In the genomic region with DNA sequence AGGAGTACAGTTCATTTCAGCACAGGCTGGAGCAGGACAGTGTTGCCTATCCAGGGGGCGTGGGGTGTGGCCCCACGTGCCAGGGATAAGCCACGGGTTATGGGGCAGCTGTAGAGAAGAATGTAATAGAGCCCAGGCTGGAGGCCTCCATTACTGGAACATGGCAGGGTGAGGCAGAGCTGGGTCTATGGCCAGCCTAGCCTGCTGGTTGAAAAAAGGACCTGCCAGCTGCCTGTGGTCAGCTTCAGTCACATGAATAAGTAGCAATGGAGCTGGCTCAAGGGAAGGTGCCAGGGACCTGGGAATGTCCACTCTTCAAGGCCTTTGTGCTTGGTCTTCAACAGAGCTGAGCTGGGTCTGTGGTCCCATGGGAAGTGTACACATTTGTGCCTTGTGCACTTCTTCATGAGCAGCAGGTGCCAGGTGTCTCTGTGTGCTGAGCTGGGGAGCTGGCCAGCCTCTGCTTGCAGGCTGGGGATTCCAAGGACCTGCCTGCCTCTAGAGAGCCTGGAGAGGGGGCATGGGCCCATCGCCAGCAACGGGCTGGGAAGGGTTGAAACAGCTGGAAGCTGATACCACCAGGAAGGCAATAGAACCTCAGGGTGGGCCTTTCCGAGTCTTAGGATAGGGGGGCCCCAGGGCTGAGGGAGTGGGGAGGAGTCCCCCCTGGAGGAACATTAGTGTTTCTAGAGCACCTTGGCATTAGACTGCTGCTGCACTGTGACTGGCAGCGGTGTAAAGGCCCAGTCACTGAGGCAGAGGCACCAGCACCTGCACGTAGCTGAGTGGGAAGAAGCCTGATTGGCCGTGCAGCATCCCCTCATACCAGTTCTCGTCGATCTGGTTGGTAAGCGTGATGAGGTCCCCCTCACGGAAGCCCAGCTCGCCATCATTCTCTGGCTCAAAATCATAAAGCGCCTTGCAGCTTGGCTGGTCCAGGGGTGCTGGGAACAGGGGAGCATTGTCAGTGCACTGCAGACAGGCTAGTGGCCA, we compare ENCODE assay signal across 20 mouse cellular contexts. TPM values are rescaled to one million over a fixed set of nuclear protein-coding genes. Genes with fewer than 3 reads are reported as not detected.
DNase-seq lines count a peak whose midpoint lies in the region; ATAC-seq lines count a peak whose summit lies in the region.
"Had no signal": no experiment of that assay in that cellular context is flagged by ENCODE, and none has a peak within 500 bp of the region (broad histone marks: within the 10 kb centered on the region; RNA-seq: fewer than 3 reads in every experiment).

No protein-coding gene starts in this region.

- peak overlapping the region; percentile 51 for H3K27ac ChIP-seq in midbrain, embryonic 15.5 days
- no peak overlapping the region for H3K27ac ChIP-seq in midbrain, embryonic 11.5 days (ENCODE audit: low read depth, low read length)
- H3K27ac ChIP-seq in kidney, embryonic 16.5 days (ENCODE audit: low read length), result no peak overlapping the region
- H3K27ac ChIP-seq: heart, embryonic 10.5 days; intestine, embryonic 15.5 days; kidney, embryonic 15.5 days; limb, embryonic 12.5 days; liver, embryonic 15.5 days; macrophage had no signal

- H3K9me3 ChIP-seq in midbrain, embryonic 15.5 days, result no peaks in the 10 kb centered on the region
- H3K9me3 ChIP-seq in midbrain, embryonic 11.5 days (ENCODE audit: control insufficient read depth, low read length), result no peaks in the 10 kb centered on the region
- no peaks in the 10 kb centered on the region for H3K9me3 ChIP-seq in kidney, embryonic 16.5 days (ENCODE audit: low read length)
- H3K9me3 ChIP-seq: heart, embryonic 10.5 days; intestine, embryonic 15.5 days; kidney, embryonic 15.5 days; limb, embryonic 12.5 days; liver, embryonic 15.5 days had no signal

- peaks cover 9% of the 10 kb centered on the region for H3K4me1 ChIP-seq in midbrain, embryonic 15.5 days
- no peaks in the 10 kb centered on the region for H3K4me1 ChIP-seq in midbrain, embryonic 11.5 days (ENCODE audit: control insufficient read depth, insufficient read depth, low read length)
- no peaks in the 10 kb centered on the region for H3K4me1 ChIP-seq in kidney, embryonic 16.5 days (ENCODE audit: insufficient read depth, low read length)
- H3K4me1 ChIP-seq: intestine, embryonic 15.5 days; limb, embryonic 12.5 days had no signal

- no peak for ATAC-seq in midbrain, embryonic 15.5 days (replicated peaks)
- no peak for ATAC-seq in midbrain, embryonic 11.5 days (ENCODE audit: low FRiP score)
- ATAC-seq in kidney, embryonic 16.5 days (ENCODE audit: low FRiP score, low TSS enrichment), result no peak
- no peak for ATAC-seq in erythroid progenitor cell, adult 5-6 weeks (replicated peaks; ENCODE audit: low FRiP score, poor library complexity, severe bottlenecking)
- ATAC-seq: activated CD4-positive, CD25-positive, alpha-beta regulatory T cell, adult 4 months; forebrain, postnatal 0 days had no signal

- H3K9ac ChIP-seq in midbrain, embryonic 15.5 days, result no peak overlapping the region
- no peak overlapping the region for H3K9ac ChIP-seq in midbrain, embryonic 11.5 days (ENCODE audit: low read length)
- no peak overlapping the region for H3K9ac ChIP-seq in kidney, embryonic 16.5 days (replicated peaks; ENCODE audit: low read length)
- H3K9ac ChIP-seq: forebrain, postnatal 0 days; intestine, embryonic 15.5 days; kidney, embryonic 15.5 days; limb, embryonic 12.5 days; liver, embryonic 15.5 days had no signal

- intact Hi-C loops in gastrocnemius, postnatal 14 days (cut with DNase I; ENCODE audit: low total_unique reads), result no loop called here

- H3K36me3 ChIP-seq in midbrain, embryonic 15.5 days (replicated peaks), result peaks cover 47% of the 10 kb centered on the region
- H3K36me3 ChIP-seq in midbrain, embryonic 11.5 days (ENCODE audit: control insufficient read depth, insufficient read depth, low read length), result peaks cover 26% of the 10 kb centered on the region
- H3K36me3 ChIP-seq in kidney, embryonic 16.5 days (ENCODE audit: insufficient read depth, low read length), result peaks cover 75% of the 10 kb centered on the region

- no peaks in the 10 kb centered on the region for H3K27me3 ChIP-seq in midbrain, embryonic 15.5 days (replicated peaks)
- H3K27me3 ChIP-seq in midbrain, embryonic 11.5 days (ENCODE audit: control insufficient read depth, insufficient read depth, low read length), result no peaks in the 10 kb centered on the region
- no peaks in the 10 kb centered on the region for H3K27me3 ChIP-seq in kidney, embryonic 16.5 days (ENCODE audit: insufficient read depth, low read length)
- H3K27me3 ChIP-seq: intestine, embryonic 15.5 days; kidney, embryonic 15.5 days; limb, embryonic 12.5 days; liver, embryonic 15.5 days had no signal

- peak; percentile 39 for DNase-seq in adrenal gland, adult 2 months
- DNase-seq in adrenal gland, adult 18-20 months (ENCODE audit: low spot score in 2 of 2), result no peak
- DNase-seq in gastrocnemius, postnatal 14 days, result peak; percentile 13
- DNase-seq in gastrocnemius, postnatal 4 days (ENCODE audit: low spot score in 2 of 2), result no peak
- DNase-seq in midbrain, embryonic 11.5 days (ENCODE audit: low spot score, missing footprints), result no peak
- DNase-seq: forebrain, postnatal 0 days; gastrocnemius, postnatal 25 days; heart, postnatal 14 days; thymus, adult 18-20 months had no signal

- H3K4me2 ChIP-seq in midbrain, embryonic 15.5 days, result no peak overlapping the region
- no peak overlapping the region for H3K4me2 ChIP-seq in midbrain, embryonic 11.5 days
- no peak overlapping the region for H3K4me2 ChIP-seq in kidney, embryonic 16.5 days (replicated peaks; ENCODE audit: low read depth, low read length)
- H3K4me2 ChIP-seq: intestine, embryonic 15.5 days; kidney, embryonic 15.5 days; limb, embryonic 12.5 days; liver, embryonic 15.5 days had no signal

- no peak overlapping the region for H3K4me3 ChIP-seq in midbrain, embryonic 15.5 days
- no peak overlapping the region for H3K4me3 ChIP-seq in midbrain, embryonic 11.5 days (ENCODE audit: low read depth, low read length)
- no peak overlapping the region for H3K4me3 ChIP-seq in kidney, embryonic 16.5 days (ENCODE audit: low read length)
- H3K4me3 ChIP-seq: heart, embryonic 10.5 days; intestine, embryonic 15.5 days; kidney, embryonic 15.5 days; left cerebral cortex, adult 2 months; limb, embryonic 12.5 days; liver, embryonic 15.5 days had no signal

- 84% methylated on average over 15 of the region's 15 CpGs for WGBS in midbrain, embryonic 15.5 days
- WGBS in midbrain, embryonic 11.5 days, result 88% methylated on average over 15 of the region's 15 CpGs
- WGBS in kidney, embryonic 16.5 days, result 79% methylated on average over 15 of the region's 15 CpGs

RNA-seq across cellular contexts. Expression of a gene that starts 11.6 kb away (rescaled TPM):
- 10 to 100 TPM; 87.3 to 90.5 TPM for total RNA-seq in adrenal gland, adult 2 months (2021)
- polyA plus RNA-seq in adrenal gland, adult 2 months (2012; rRNA removed), result 179 and 197 TPM in 2 replicates
- 10 to 100 TPM; 68.1 to 97.5 TPM for total RNA-seq in adrenal gland, adult 18-20 months (2021)
- total RNA-seq in gastrocnemius, postnatal 14 days (2021), result 10 to 100 TPM; 32.8 to 38.4 TPM
- 10 to 100 TPM; 32.7 to 44.3 TPM for total RNA-seq in gastrocnemius, postnatal 4 days (2021)
- polyA plus RNA-seq in midbrain, embryonic 15.5 days (2015; fragmentation: Nextera tagmentation; extraction: Ambion mirVana), result 152 and 167 TPM in 2 replicates
- polyA plus RNA-seq in midbrain, embryonic 11.5 days (2014; fragmentation: Nextera tagmentation; extraction: Ambion mirVana), result 146 and 158 TPM in 2 replicates
- 109 and 112 TPM in 2 replicates for polyA plus RNA-seq in kidney, embryonic 16.5 days (2015; fragmentation: Nextera tagmentation; extraction: Ambion mirVana)
- total RNA-seq in erythroid progenitor cell, adult 5-6 weeks (2015; ENCODE audit: low replicate concordance), result 4.0 and 6.7 TPM in 2 replicates
- total RNA-seq in erythroid progenitor cell, adult 5-6 weeks (2017; ENCODE audit: low replicate concordance), result 2.3 and 35.3 TPM in 2 replicates

RNA-seq across cellular contexts. Expression of a gene that starts 11.7 kb away (rescaled TPM):
- 1 to 10 TPM; 5.6 TPM for total RNA-seq in adrenal gland, adult 2 months (2021)
- 5.2 and 8.4 TPM in 2 replicates for polyA plus RNA-seq in adrenal gland, adult 2 months (2012; rRNA removed)
- 1 to 10 TPM; 5.1 to 5.4 TPM for total RNA-seq in adrenal gland, adult 18-20 months (2021)
- total RNA-seq in gastrocnemius, postnatal 14 days (2021), result 1 to 10 TPM; 3.9 to 4.4 TPM
- total RNA-seq in gastrocnemius, postnatal 4 days (2021), result 1 to 10 TPM; 7.0 TPM
- 5.8 and 6.0 TPM in 2 replicates for polyA plus RNA-seq in midbrain, embryonic 15.5 days (2015; fragmentation: Nextera tagmentation; extraction: Ambion mirVana)
- polyA plus RNA-seq in midbrain, embryonic 11.5 days (2014; fragmentation: Nextera tagmentation; extraction: Ambion mirVana), result 3.6 and 4.5 TPM in 2 replicates
- polyA plus RNA-seq in kidney, embryonic 16.5 days (2015; fragmentation: Nextera tagmentation; extraction: Ambion mirVana), result 21.0 and 21.4 TPM in 2 replicates
- not detected in 2 replicates for total RNA-seq in erythroid progenitor cell, adult 5-6 weeks (2015; ENCODE audit: low replicate concordance)
- 0.98 TPM in 1 of 2 replicates, not detected in the other for total RNA-seq in erythroid progenitor cell, adult 5-6 weeks (2017; ENCODE audit: low replicate concordance)

RNA-seq across cellular contexts. Expression of a gene that starts 19.3 kb away (rescaled TPM):
- total RNA-seq in adrenal gland, adult 2 months (2021), result 10 to 100 TPM; 41.3 to 44.0 TPM
- 66.4 and 70.6 TPM in 2 replicates for polyA plus RNA-seq in adrenal gland, adult 2 months (2012; rRNA removed)
- 10 to 100 TPM; 38.3 to 39.0 TPM for total RNA-seq in adrenal gland, adult 18-20 months (2021)
- total RNA-seq in gastrocnemius, postnatal 14 days (2021), result 10 to 100 TPM; 18.3 to 20.4 TPM
- total RNA-seq in gastrocnemius, postnatal 4 days (2021), result 10 to 100 TPM; 56.0 to 59.9 TPM
- 117 and 119 TPM in 2 replicates for polyA plus RNA-seq in midbrain, embryonic 15.5 days (2015; fragmentation: Nextera tagmentation; extraction: Ambion mirVana)
- 106 and 118 TPM in 2 replicates for polyA plus RNA-seq in midbrain, embryonic 11.5 days (2014; fragmentation: Nextera tagmentation; extraction: Ambion mirVana)
- polyA plus RNA-seq in kidney, embryonic 16.5 days (2015; fragmentation: Nextera tagmentation; extraction: Ambion mirVana), result 189 and 190 TPM in 2 replicates
- 14.4 and 14.7 TPM in 2 replicates for total RNA-seq in erythroid progenitor cell, adult 5-6 weeks (2015; ENCODE audit: low replicate concordance)
- 27.6 and 28.1 TPM in 2 replicates for total RNA-seq in erythroid progenitor cell, adult 5-6 weeks (2017; ENCODE audit: low replicate concordance)

RNA-seq across cellular contexts. Expression of a gene that starts 23.1 kb away (rescaled TPM):
- 1 to 10 TPM; 1.6 to 2.5 TPM for total RNA-seq in adrenal gland, adult 2 months (2021)
- 1.5 and 2.0 TPM in 2 replicates for polyA plus RNA-seq in adrenal gland, adult 2 months (2012; rRNA removed)
- 1 to 10 TPM; 2.1 to 2.3 TPM for total RNA-seq in adrenal gland, adult 18-20 months (2021)
- 1 to 10 TPM; 1.8 to 2.3 TPM for total RNA-seq in gastrocnemius, postnatal 14 days (2021)
- 10 to 100 TPM; 13.4 to 14.0 TPM for total RNA-seq in gastrocnemius, postnatal 4 days (2021)
- 5.0 and 5.5 TPM in 2 replicates for polyA plus RNA-seq in midbrain, embryonic 15.5 days (2015; fragmentation: Nextera tagmentation; extraction: Ambion mirVana)
- 20.7 and 24.7 TPM in 2 replicates for polyA plus RNA-seq in midbrain, embryonic 11.5 days (2014; fragmentation: Nextera tagmentation; extraction: Ambion mirVana)
- polyA plus RNA-seq in kidney, embryonic 16.5 days (2015; fragmentation: Nextera tagmentation; extraction: Ambion mirVana), result 26.0 and 28.4 TPM in 2 replicates
- 26.4 and 28.1 TPM in 2 replicates for total RNA-seq in erythroid progenitor cell, adult 5-6 weeks (2015; ENCODE audit: low replicate concordance)
- total RNA-seq in erythroid progenitor cell, adult 5-6 weeks (2017; ENCODE audit: low replicate concordance), result 32.6 and 39.0 TPM in 2 replicates

RNA-seq across cellular contexts. Expression of a gene that starts 30.8 kb away (rescaled TPM):
- total RNA-seq in adrenal gland, adult 2 months (2021), result 1 to 10 TPM; 1.0 to 2.7 TPM
- polyA plus RNA-seq in adrenal gland, adult 2 months (2012; rRNA removed), result 2.3 and 2.7 TPM in 2 replicates
- total RNA-seq in adrenal gland, adult 18-20 months (2021), result 1 to 10 TPM; 2.3 to 4.3 TPM
- total RNA-seq in gastrocnemius, postnatal 14 days (2021), result under 1 TPM in 1 of 2 experiments, not detected in 1; 0.55 TPM
- total RNA-seq in gastrocnemius, postnatal 4 days (2021), result under 1 TPM in 1 of 2 experiments, not detected in 1; 0.32 TPM
- polyA plus RNA-seq in midbrain, embryonic 15.5 days (2015; fragmentation: Nextera tagmentation; extraction: Ambion mirVana), result 203 and 208 TPM in 2 replicates
- polyA plus RNA-seq in midbrain, embryonic 11.5 days (2014; fragmentation: Nextera tagmentation; extraction: Ambion mirVana), result 61.2 and 65.6 TPM in 2 replicates
- 21.6 TPM in 2 replicates for polyA plus RNA-seq in kidney, embryonic 16.5 days (2015; fragmentation: Nextera tagmentation; extraction: Ambion mirVana)
- not detected in 2 replicates for total RNA-seq in erythroid progenitor cell, adult 5-6 weeks (2015; ENCODE audit: low replicate concordance)
- not detected in 2 replicates for total RNA-seq in erythroid progenitor cell, adult 5-6 weeks (2017; ENCODE audit: low replicate concordance)
- total RNA-seq: gastrocnemius, postnatal 25 days had no signal
- polyA plus RNA-seq: activated CD4-positive, CD25-positive, alpha-beta regulatory T cell, adult 4 months; macrophage had no signal

Comparison
In these comparisons a context has a peak if more than half of its experiments do, and no peak if none do; other contexts are left out.
1. DNase-seq: peak in adrenal gland, adult 2 months (single experiment) and gastrocnemius, postnatal 14 days (single experiment); none in adrenal gland, adult 18-20 months (0 of 2), gastrocnemius, postnatal 4 days (0 of 2) and midbrain, embryonic 11.5 days (single experiment).